Mouse (Mus musculus) ES-Bruce4 (cell line): ENCODE results near the gene Gucy2g.

Experiments
- CTCF ChIP-seq: IDR thresholded peaks from one replicate; pipeline ENCODE4 v1.8.1; 2011; ENCODE audit warnings: low read depth, low read length
- EP300 ChIP-seq: IDR thresholded peaks from 2 replicates; pipeline ENCODE4 v1.6.1; 2011; ENCODE audit warnings: low read depth, low read length; ENCODE audit not compliant: insufficient read depth

- TF ChIP-seq CTCF (no peak), EP300 (no peak)
Measured at GRCm38 (mm10) chr19:55247991-55248520, 7.0 kb upstream of the Gucy2g start.
